Mouse (Mus musculus): ENCODE data around the gene 2410015M20Rik. TPM values are rescaled to one million over a fixed set of nuclear protein-coding genes. Genes with fewer than 3 reads are reported as not detected.
"Not testable (repeated sequence)": the region's sequence is repeated elsewhere in the genome, so short reads cannot be mapped to it uniquely, and the experiment has no call there.

2410015M20Rik gene
- polyA plus RNA-seq, 1 experiment from 2014 or later: 335 TPM

DNA sequence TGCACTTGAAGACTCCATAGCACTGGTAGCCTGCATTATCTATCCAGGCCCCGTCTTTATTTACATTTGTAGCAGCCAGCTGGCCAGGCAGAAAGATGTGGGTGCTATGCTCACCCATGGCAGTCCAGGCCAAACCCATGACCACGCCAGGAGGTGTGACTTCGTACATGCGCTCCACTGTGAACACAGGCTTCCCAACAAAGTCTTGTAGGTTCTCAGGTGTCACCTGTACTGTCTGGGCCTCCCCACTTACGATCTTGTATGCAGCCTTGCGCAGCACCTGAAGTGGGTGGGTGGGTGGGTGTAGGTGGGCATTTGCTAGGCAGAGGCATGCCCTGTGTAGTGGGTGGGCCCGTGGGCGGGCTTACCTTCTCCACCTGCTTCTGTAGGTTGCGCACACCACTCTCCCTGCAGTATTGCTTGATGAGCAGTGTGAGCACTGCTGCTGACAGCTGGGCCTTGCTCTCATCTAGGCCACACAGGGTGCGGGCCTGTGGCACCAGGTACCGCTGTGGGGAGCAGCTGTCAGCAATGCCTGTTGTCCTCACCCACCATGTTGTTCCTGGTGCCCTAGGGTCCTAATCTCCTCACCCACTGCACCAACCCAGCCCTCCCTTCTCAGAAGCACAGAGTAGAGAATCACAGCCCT is 5.7 kb upstream of the 2410015M20Rik start:
- ATAC-seq (ENCODE audit: low FRiP score, low TSS enrichment) (peak; percentile 15; the same call in 1 of the 2 replicates), DNase-seq (ENCODE audit: low spot score) (peak; percentile 62)
- Histone ChIP-seq H3K9me3 (ENCODE audit: control insufficient read depth, low read length) (no peaks in the 10 kb centered on the region), H3K4me1 (replicated peaks; ENCODE audit: control insufficient read depth, insufficient read depth) (peaks cover 1% of the 10 kb centered on the region; the same call in 1 of the 2 replicates), H3K36me3 (ENCODE audit: control insufficient read depth, insufficient read depth, low read length) (peaks cover 26% of the 10 kb centered on the region), H3K4me2 (replicated peaks; ENCODE audit: low read depth) (peak overlapping the region; percentile 77), H3K9ac (ENCODE audit: low read length) (peak overlapping the region; percentile 85), H3K27me3 (ENCODE audit: control insufficient read depth, insufficient read depth, low read length) (no peaks in the 10 kb centered on the region), H3K4me3 (ENCODE audit: low read depth, low read length) (no peak overlapping the region), H3K27ac (replicated peaks) (no peak overlapping the region)
- no peak for TF ChIP-seq EP300 (optimal IDR thresholded peaks at IDR 0.05)
- no peak for TF ChIP-seq CTCF (IDR thresholded peaks at IDR 0.05; ENCODE audit: low read depth)
- 61% methylated on average over 11 of the region's 11 CpGs for WGBS

DNA sequence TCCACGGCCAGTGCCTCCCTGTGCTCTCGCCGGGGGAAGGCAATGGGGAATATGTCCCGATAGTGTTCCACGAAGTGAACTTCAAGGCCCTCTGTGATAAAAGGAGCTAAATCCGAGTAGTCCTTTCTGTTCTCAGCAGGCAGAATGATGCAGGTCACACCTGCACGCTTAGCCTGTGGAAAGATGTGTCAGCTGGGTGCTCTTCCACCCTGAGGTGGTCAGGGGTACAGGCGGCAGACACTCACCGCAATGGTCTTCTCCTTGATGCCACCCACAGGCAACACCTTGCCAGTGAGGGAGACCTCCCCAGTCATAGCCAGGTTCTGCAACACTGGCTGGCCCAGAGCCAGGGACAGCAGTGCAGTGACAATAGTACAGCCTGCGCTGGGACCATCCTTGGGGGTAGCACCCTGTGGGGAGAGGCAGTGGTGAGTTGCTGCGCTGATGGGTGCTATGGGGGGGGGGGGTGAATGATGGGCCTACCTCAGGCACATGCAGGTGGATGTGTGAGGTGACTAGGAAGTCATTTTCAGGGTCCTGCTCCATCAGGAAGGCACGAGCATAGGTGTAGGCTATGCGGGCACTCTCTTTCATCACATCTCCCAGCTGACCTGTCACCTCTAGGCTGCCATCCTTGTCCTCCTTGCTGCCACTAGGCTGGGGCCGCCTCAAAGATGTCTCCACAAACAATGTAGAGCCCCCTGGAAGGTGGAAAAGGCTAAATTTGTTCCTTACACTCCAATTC is 5.0 kb upstream of the 2410015M20Rik start:
- 18% methylated on average over 14 of the region's 14 CpGs for WGBS
- no peak for ATAC-seq (ENCODE audit: low FRiP score, low TSS enrichment)

DNA sequence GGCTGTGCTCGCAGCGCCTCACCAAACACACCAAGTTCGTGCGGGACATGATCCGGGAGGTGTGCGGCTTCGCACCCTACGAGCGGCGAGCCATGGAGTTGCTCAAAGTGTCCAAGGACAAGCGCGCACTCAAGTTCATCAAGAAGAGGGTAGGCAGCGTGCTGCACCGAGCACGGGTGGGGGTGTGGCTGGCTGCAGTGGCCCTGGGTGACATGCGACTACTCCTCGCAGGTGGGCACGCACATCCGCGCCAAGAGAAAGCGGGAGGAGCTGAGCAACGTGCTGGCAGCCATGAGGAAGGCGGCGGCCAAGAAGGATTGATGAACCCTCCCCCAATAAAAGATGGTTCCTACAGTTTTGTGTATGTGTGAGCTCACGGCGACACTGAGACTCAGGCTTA is 4.3 kb upstream of the 2410015M20Rik start:
- not testable (repeated sequence) for H3K4me1 ChIP-seq (replicated peaks; ENCODE audit: control insufficient read depth, insufficient read depth); H3K9me3 ChIP-seq (ENCODE audit: control insufficient read depth, low read length); ATAC-seq (ENCODE audit: low FRiP score, low TSS enrichment); H3K27me3 ChIP-seq (ENCODE audit: control insufficient read depth, insufficient read depth, low read length)
- H3K27ac ChIP-seq (replicated peaks): peak overlapping the region; percentile 96
- peak; percentile 49 for DNase-seq (ENCODE audit: low spot score)
- peak overlapping the region; percentile 85 for H3K9ac ChIP-seq (ENCODE audit: low read length)
- 0% methylated on average over 26 of the region's 26 CpGs for WGBS
- H3K4me2 ChIP-seq (replicated peaks; ENCODE audit: low read depth): peak overlapping the region; percentile 77
- H3K36me3 ChIP-seq (ENCODE audit: control insufficient read depth, insufficient read depth, low read length): peaks cover 17% of the 10 kb centered on the region
- peak overlapping the region; percentile 81 for H3K4me3 ChIP-seq (ENCODE audit: low read depth, low read length)

More for the DNA sequence above, 5.0 kb upstream of the 2410015M20Rik start:
- no peaks in the 10 kb centered on the region for H3K9me3 ChIP-seq (ENCODE audit: control insufficient read depth, low read length)
- H3K9ac ChIP-seq (ENCODE audit: low read length): peak overlapping the region; percentile 85
- no peak for TF ChIP-seq CTCF (IDR thresholded peaks at IDR 0.05; ENCODE audit: low read depth)
- no peak for TF ChIP-seq EP300 (optimal IDR thresholded peaks at IDR 0.05)
- H3K27ac ChIP-seq (replicated peaks): peak overlapping the region; percentile 96; the same call in 1 of the 2 replicates
- H3K36me3 ChIP-seq (ENCODE audit: control insufficient read depth, insufficient read depth, low read length): peaks cover 20% of the 10 kb centered on the region
- peak overlapping the region; percentile 81 for H3K4me3 ChIP-seq (ENCODE audit: low read depth, low read length)
- no peaks in the 10 kb centered on the region for H3K27me3 ChIP-seq (ENCODE audit: control insufficient read depth, insufficient read depth, low read length)
- H3K4me2 ChIP-seq (replicated peaks; ENCODE audit: low read depth): peak overlapping the region; percentile 77
- DNase-seq (ENCODE audit: low spot score): peak; percentile 39
- H3K4me1 ChIP-seq (replicated peaks; ENCODE audit: control insufficient read depth, insufficient read depth): peaks cover 4% of the 10 kb centered on the region; the same call in 1 of the 2 replicates

DNA sequence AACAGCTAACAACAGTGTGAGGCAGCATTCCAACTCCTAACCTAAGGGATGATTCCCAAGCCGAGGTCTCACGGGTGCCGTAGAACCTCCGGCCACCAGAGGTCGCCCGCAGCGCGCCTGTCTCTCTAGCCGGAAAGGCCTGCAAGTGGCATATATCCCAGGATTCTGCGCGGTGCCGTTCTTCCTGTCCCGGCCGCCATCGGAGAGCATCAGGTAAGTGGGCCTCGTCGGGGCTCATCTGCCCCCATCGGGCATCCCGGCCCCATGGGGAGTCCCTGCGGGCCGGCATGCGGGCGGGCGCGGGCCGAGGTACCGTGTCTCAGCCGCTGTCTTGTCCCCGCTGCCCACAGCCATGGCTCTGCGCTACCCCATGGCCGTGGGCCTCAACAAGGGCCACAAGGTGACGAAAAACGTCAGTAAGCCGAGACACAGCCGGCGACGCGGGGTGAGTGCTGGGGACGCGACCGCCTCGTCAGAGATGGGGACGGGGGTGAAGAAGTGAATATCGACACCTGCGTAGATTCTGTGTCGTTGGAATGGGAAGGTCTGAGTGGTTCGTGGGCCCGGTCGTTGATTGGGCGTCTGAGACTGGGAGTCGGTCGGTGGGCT is 3.8 kb upstream of the 2410015M20Rik start, which contains the start of gene Rpl36:
Rpl36 (plus strand) TSS at position 181 of the 609 bp plus-strand sequence.
- TF ChIP-seq CTCF (IDR thresholded peaks at IDR 0.05; ENCODE audit: low read depth): peak; percentile 99
- peak; percentile 37 for TF ChIP-seq EP300 (optimal IDR thresholded peaks at IDR 0.05)
- Histone ChIP-seq H3K27me3 (ENCODE audit: control insufficient read depth, insufficient read depth, low read length) (no peaks in the 10 kb centered on the region), H3K4me3 (ENCODE audit: low read depth, low read length) (peak within 1 kb of the TSS; percentile 81), H3K4me1 (replicated peaks; ENCODE audit: control insufficient read depth, insufficient read depth) (peaks cover 4% of the 10 kb centered on the region; the same call in 1 of the 2 replicates), H3K36me3 (ENCODE audit: control insufficient read depth, insufficient read depth, low read length) (peaks cover 16% of the 10 kb centered on the region), H3K9me3 (ENCODE audit: control insufficient read depth, low read length) (no peaks in the 10 kb centered on the region), H3K4me2 (replicated peaks; ENCODE audit: low read depth) (peak within 1 kb of the TSS; percentile 77), H3K9ac (ENCODE audit: low read length) (peak within 1 kb of the TSS; percentile 85), H3K27ac (replicated peaks) (peak within 1 kb of the TSS; percentile 96)
- DNase-seq (ENCODE audit: low spot score) (peak; percentile 95), ATAC-seq (ENCODE audit: low FRiP score, low TSS enrichment) (peak; percentile 55)
- WGBS: under 1% methylated on average over 52 of the region's 52 CpGs

DNA sequence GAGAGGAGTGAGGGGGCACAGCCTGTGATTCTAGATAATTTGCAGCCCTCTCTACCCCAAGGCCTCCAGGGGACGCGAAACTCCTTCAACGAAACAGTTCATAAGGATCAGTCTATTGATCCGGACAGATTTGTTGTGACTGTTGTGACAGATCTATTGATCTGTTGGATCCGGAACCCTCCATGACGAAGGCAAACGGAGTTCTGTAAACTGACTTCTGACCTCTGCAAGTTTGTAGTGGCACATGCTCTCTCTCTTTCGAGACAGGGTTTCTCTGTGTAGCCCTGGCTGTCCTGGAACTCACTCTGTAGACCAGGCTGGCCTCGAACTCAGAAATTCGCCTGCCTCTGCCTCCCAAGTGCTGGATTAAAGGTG is 3.0 kb upstream of the 2410015M20Rik start:
- WGBS: 71% methylated on average over 10 of the region's 10 CpGs

More for the DNA sequence above, 3.0 kb upstream of the 2410015M20Rik start:
- DNase-seq (ENCODE audit: low spot score); H3K4me1 ChIP-seq (replicated peaks; ENCODE audit: control insufficient read depth, insufficient read depth); H3K27me3 ChIP-seq (ENCODE audit: control insufficient read depth, insufficient read depth, low read length); H3K9ac ChIP-seq (ENCODE audit: low read length); ATAC-seq (ENCODE audit: low FRiP score, low TSS enrichment); H3K9me3 ChIP-seq (ENCODE audit: control insufficient read depth, low read length); H3K27ac ChIP-seq (replicated peaks); H3K4me3 ChIP-seq (ENCODE audit: low read depth, low read length); H3K4me2 ChIP-seq (replicated peaks; ENCODE audit: low read depth); H3K36me3 ChIP-seq (ENCODE audit: control insufficient read depth, insufficient read depth, low read length): not testable (repeated sequence)
